Mouse (Mus musculus): Measurements from ENCODE around the gene Pde2a. TPM values are rescaled to one million over a fixed set of nuclear protein-coding genes. Genes with fewer than 3 reads are reported as not detected.

Gene Pde2a
- total RNA-seq, 2 experiments from 2014 or later = 42.4 to 42.8 TPM

DNA sequence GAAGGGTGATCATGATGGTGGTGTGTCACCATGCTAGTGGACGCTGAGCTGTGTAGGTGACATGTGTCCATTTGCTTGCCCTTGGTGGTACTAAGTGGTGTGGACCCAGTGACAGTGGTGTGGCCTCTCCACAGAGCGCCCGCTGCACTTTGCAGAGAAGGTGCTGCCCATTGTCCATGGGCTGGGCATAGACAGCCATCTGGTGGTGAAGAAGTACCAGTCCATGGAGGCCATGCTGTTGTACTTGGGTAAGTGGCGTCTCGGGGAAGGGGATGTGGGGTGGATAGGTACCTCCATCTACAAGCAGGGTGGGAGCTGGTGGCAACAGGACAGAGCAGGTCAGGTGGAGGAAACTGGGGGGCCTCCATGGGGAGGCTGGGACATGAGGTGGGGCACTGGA, 17.7 kb upstream of the Pde2a start:
- DNase-seq = no peak

DNA sequence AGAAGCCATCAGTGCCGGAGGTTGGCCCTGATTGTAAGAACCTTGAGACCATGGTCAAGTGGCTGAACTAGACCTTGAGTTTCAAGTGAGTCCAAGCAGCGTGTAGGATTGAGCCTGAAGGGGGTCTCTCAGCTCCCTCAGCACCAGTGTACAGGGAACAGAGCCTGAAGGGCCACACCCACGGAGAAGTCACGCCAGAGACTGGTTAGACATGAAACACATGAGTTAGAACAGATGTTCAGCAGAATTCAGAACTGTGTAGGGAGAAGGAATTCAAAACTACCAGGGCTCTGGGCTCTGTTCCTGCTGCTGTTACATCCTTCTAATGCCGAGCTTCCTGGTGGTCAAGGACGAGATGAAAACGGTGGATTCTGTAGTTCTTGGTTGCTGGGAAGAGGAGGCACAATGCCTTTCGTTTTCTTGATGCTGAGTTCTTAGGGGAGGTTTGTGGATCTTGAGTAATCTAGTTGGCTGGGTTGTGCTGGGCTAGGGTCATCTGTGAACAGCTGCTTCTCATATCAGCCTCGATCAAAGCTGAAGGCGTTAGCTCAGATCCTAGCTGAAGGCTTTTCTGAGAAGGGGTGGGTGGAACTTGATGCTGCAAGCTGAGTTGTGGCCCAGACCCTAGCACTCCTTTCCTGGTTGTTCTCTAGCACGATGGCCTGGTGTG, 11.1 kb upstream of the Pde2a start, which contains the start of gene Gm45837:
Gm45837 (plus strand) TSS at position 620 of the 670 bp plus-strand sequence.
- no peak for DNase-seq

DNA sequence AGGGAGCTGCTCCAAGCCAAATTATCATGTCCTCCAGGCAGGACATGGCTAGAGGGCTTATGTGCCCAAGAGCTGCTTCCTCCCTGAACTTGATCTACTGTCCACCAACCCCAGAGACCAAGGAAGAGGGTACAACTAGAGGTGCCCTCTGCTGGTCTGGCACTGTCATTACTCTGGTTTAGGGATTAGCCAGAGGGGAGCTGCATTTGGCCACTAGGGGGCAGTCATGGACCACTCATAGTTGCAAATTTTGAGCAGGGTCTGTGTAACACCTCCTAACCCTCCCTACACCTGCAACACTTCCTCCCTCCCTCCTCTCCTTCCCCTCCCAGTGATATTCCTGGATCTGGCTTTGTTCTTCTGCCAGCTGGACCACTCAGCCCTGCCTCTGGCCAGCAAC, 8.7 kb upstream of the Pde2a start:
- DNase-seq = peak; percentile 92

DNA sequence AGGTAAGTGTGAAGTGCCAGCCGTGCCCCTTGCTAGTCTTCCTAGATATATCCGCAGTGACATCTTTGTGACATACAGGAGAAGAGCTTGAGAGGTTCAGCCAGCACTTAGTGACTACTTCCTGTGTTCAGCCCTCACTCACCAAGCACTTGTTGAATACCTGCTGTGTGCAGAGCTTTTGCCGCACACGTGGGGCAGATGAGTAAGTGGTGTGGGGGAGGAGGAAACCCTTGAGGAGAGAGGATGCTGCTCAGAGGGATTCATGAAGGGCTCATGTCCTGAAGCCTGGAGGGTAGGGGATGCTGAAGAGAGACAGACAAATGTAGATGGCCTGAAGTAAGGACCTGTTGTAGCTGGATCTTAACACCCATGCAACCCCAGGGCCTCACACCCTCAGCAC, 7.3 kb upstream of the Pde2a start:
- no peak for DNase-seq

DNA sequence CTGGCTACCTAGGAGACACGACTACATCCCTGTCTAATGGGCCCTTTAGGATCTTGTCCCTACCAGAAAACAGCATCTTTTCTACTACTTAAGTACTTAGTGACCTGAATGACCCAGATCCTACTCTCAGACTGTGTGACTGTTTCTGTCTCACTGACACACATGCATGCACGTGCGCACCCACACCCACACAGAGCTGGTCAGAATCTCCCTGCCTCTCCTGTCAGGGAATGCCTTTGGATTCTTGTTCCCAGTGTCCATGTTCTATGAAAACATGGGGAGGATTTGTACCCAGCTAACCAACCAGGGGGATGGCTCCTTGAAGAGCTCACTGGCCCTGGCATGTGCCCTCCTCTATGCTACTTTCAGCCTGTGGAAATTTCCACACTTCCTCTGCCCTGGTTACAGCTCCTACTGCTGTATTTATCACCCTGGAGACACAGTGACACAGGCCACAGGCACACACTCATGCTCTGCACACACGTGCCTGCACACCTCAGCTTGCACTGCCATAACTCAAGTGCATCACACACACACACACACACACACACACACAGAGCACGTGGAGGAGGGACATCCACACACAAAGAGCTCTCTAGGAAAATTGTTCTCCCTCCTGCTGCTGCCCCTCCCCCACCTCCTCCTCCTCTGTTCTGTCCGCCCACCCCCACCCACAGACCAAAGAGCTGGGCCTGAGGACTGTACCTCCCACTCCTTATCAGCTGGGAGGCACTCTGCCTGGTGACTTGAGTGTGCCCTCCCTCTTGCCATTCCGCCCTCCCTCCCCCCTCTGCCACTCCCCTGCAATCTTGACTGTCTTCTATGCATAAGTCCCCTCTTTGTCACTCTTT, 6.6 kb upstream of the Pde2a start:
- no peak for DNase-seq

DNA sequence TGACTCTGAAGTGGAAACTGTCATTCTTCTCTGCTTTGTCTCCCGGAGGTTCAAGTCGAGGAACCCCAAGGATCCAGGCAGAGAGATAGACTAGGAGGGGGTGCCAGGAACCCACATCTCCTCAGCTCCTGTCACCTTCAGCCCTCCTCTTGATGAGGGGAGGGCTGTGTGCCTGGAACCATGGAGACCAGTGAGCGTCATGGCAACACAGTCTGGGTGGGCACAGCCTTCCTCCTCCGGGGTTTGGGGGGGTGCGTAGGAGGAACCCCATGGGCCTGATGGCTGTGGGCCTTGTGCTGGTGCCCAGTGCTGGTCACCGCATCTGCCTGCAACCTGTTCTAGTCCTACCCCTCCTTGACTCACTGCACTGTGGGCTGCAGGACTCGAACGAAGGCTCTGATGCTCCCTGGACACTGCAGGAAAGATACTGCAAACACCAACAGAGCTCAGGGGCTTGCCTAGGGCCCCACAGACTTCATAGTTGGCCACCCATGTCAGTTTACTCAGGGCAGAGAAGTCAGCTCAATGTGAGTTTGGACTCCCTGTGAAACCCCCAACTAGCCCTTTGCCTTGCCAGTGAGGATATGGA, 5.9 kb upstream of the Pde2a start:
- no peak for DNase-seq

DNA sequence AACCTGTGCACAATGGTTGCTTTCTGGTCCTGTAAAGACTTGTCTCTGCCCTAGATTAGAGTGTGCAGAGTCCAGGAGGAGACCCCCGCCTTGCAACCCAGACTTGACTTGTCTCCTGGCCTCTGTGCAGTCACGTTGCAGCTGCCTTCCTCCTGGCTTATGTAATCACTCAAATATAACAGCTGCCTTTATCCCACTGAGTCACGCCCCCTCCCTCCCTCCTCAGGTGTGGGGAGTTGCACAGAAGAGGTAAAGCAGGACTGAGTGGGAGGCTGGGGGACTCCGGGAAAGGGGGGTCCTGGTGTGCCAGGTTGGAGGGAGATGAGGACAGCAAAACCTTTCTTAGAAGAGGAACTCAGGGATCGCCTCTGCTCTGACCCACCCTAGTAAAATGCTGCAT, 5.1 kb upstream of the Pde2a start:
- no peak for DNase-seq

DNA sequence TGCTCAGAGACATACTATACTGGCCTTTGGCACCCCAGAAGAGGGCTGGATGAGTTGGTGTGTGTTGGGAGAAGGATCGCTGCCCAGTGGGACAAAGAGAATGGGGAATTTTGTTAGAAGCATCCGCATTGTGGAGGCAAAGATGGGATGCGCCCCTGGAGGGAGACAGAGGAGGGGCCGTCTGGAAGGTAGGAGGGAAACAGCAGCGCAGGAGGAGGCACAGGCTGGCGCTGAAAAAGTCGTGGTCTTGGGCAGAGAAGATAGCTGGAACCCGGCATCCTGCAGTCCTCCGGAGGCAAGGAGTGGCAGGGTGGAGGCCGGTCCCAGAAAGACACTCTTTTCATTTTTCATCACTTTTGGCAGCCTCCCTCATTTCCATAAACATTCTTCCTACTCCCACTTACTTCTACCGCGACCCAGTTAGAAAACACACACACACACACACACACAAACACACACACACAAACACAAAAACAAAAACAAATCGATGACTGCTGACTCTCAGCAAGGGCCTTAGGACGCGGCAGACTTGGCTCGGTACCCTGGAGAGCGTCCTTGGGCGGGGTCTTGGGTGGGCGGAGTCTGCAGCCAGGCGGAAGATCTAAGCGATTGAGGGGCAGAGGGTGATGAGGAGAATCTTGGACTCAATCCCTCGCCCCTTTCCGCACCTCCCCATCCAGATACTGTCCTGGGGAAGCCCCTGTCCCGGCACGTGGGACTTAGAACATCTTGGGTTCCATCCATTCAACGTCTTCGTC, 2.3 kb upstream of the Pde2a start:
- no peak for DNase-seq

DNA sequence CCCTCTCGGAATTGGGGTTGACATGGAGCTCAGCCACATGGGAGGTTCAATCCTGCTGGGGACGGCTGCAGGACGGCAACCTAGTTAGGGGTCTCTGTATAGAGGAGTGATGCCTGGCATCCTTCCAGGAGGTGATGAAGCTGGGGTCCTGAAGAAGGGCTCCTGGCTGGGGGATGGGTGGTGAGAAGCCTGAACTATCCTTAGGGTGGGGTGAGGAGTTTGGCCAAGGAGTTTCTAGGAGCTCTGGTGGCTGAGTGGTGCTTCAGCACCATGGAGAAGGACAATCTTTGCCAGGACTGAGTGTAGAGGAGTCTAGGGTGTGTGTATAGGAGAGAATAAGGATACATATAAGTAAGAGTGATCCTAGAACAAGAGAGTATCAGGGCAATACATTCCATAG, 578 bp downstream of the Pde2a start:
- peak; percentile 57 for DNase-seq

DNA sequence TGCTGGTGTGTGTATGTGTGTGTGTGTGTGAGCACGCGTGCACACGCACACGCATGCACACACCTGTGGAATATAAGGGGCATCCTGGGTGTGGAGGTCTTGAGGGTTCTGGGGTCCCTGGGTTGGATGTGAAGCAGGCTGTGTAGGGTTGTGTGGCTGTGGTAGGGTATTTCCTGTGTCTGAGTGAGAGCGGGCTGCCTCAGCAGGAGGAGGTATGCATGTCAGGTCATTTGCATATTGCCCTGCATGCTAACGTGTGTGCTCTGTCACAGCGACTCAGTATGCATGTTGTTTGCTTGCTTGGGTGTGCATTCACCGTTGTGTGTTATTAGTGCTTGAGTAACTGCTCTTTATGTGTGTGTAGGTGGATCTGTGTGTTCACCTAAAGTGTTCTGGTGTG, 1.2 kb downstream of the Pde2a start:
- DNase-seq = no peak

DNA sequence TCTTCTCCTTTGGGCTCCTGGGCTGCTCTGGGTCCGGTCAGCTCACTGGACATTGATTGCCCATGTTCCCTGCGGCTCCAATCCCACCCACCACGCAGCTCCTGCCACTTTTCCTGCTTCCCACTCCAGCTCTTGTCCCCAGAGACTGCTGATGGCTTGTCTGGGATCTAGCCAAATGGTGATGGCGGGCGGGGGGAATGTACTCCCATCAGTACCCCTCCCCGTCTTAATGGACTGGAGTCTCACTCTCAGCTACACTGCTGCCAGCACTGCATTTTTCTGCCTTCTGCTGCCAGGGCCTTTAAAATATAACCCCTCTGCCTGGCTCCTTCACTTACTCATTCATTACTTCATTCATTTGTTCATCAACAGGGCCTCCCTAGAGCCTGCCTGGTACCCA, 2.5 kb downstream of the Pde2a start:
- no peak for DNase-seq

DNA sequence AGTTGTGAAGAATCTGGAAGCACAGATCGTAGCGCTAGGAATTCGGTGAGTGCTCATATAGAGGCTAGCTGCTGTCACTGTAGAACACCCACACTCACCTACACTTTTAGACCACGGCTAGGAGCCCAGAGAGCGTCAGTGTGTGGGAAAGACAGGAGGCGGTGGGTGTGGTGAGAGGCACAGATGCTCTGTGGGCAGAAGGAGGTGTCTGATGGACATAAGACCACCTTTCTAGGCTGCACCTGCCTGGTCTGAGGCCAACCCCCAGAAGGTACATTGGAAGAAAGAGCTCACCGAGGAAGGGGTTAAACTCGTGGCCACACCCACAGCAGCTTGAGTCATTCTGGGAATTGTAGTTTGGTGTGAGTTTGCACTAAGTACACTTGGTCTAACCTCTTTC, 5.2 kb downstream of the Pde2a start:
- DNase-seq = no peak

DNA sequence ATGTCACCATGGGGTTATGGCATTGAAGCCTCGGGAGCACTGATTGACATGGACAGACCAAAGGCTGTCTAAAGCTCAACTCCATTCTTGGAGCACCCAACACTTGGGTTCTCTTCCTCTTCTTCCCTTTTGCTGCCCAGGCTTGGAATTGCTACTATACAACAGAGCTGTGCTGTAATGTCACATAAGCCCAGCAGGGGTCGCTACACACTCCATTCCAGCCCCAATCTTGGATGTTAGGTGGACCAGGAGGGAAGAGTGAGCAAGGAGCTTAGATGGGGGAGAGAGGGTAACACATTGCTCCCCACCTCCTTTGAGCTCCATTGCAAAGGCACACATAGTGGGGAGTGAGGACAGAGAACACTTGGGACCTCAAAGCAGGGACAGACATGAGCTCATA, 6.2 kb downstream of the Pde2a start:
- peak; percentile 41 for DNase-seq

DNA sequence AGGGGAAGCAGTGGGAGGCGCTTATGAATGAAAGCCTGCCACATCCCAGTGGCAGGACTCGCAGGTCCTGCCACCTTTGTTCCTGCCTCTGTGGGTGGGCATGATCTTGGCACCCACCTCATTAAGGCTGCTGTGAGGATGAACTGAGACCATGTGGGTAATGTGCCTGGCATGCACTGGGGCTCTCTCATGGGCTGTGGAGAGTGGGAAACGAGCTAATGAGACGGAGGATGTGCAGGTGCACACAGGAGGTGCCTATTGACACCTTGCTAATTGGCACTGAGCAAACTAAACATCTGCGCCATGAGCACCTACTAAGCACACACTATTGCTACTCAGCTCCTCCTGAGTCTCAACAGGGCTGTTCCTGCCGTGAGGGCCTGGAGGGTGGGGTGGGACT, 13.5 kb downstream of the Pde2a start:
- DNase-seq = no peak

DNA sequence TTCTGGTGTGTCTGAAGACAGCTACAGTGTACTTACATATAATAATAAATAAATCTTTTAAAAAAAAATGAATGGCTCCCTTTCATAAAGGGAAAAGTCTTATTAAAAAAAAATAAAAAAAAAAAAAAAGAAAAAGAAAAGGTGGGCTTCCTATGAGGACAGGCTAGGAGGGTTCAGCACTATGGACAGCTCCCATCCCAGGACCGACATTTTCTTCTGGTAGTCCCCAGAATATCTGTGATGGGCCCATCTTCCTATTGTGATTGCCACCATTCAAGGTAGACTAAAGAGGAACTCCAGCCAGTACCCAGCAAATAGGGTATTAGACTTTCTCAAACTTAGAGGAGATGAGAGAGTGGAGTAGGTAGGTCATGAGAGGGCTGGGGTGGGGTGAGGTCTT, 16.4 kb downstream of the Pde2a start:
- no peak for DNase-seq

DNA sequence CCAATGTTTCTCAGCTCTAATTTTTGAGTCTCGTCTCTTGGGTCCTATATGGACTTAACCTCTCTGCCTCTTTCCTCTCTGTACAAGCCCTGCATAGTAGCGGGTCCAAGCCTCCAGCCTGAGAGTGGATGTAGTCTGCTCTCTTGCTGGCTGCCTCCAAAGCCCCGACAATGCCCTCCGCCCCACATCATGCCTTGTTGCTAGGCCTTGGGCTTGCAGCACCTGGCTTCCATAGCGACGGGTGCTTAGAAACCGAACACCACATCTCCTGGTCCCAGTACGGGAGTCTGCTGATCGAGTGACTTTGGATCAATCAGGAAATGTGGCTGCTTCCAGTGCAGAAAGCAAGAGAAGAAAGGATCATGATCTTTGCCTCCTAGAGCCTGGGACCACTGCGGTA, 21.6 kb downstream of the Pde2a start:
- no peak for DNase-seq

DNA sequence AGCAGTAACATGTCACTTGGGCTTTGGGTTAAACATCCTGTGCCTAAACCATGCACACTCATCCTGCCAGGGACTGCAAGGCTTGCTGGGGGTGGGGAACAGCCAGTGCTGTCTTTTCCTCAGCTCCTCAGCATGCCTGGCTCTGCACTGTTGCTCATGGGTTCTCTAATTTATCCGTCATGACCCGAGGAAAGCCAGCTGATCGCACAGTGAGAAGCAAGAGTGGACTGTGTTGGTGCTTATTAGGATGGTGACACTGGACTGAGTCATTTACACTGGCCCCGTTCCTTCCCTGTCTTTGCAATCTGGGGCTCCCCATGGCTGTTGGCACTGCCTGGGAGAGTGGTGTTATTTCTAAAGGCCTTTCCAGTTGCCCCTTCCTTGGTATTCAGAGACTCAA, 22.7 kb downstream of the Pde2a start:
- no peak for DNase-seq

DNA sequence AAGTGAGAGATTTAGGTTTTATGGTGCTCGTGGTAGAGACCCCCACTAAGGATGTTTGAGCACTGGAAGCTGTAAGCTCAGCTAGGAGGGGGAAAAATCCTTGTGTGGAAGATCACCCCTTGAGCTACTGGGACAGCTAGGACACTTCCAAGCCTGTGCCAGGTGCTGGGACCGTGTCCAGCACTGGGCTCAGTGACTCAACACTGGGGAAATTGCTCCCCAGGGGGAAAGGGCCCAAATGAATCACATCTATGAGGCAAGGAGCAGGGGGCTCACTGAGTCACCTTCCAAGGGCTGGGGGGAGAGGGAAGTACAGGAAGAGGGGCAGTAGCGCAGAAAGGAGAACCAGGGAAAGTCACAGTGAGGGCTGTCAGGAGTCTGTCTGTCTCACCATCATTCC, 28.4 kb downstream of the Pde2a start:
- no peak for DNase-seq

DNA sequence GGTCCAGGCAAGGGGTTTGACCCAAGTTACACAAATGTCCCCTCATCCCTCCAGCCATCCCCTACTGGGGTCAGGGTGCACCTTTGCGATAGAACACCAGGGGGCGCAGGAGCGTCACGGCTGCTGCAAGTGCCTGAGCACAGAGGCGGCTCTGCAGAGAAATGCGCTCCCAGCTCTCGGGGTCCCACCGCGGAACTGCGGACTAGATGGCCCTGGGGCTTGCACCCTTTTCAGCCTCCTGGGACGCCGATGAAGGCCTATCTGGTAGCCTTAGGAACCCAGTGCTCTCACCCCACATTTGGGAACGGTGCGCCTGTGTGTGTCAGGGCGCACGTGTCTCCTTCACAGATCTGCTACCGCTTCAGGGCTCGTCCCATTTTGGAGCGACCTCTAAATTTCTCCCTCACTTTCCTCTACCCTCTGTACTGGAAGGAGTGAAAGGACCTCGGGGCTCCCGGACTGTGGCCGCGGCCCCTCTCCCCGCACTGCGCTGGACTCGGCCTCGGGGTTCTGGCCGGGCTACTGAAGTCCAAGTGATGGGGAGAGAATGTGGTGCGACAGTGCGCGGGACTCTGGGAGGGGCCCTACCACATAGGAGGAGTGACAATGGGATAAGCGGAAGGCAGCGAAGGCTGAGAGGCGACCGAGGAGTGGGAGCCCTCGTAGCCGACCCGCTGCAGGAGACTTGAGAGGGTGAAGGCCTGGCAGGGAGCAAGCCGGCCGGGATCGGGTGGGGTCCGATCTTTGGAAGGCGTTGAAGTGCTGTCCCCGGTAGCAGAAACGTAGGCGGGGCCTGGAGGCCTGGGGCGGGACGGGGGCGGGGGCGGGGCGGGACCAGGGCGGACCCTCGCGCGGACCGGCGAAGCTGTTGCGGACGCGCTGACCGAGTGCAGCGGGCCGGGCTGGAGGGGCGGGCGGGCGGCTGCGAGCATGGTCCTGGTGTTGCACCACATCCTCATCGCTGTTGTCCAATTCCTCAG, 29.2 kb downstream of the Pde2a start:
- DNase-seq = peak; percentile 95

DNA sequence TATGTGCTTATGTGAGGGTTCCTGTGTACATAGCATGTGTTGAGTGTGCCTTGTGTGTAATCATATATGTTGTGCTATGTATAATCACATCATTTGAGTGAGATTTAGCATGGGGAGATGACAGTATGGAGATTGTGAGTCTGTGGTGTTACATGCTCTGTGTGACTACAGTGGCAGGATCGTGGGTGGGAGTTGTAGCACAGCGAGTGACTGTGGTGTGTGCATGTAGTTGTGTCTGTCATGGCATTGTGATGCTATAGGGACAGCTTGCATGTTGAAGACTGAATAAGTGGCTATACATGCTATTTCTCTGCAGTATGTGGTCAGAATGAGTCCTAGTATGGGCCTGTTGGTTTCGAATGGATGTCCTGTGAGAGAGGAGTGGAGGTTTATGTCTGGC, 31.2 kb downstream of the Pde2a start:
- DNase-seq = no peak

DNA sequence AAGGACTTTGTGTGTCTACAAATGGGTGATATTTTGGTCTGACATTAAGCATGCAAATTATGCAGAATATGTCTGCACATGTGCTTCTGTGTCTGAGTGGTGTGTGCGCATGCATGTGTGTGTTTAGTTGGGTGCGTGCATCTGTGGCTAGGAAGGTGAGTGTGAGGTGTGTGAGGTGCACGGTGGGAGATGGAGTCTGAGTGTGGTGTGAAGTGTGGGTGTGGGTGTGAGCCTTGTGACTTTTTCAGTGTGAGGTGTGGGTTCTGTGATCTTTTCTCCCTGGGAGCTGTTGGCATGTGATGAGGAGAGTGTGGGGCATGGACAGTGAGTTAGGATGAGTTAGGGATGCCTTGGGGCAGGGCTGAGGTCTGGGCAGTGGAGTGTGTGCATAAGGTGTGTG, 31.8 kb downstream of the Pde2a start:
- DNase-seq = no peak

DNA sequence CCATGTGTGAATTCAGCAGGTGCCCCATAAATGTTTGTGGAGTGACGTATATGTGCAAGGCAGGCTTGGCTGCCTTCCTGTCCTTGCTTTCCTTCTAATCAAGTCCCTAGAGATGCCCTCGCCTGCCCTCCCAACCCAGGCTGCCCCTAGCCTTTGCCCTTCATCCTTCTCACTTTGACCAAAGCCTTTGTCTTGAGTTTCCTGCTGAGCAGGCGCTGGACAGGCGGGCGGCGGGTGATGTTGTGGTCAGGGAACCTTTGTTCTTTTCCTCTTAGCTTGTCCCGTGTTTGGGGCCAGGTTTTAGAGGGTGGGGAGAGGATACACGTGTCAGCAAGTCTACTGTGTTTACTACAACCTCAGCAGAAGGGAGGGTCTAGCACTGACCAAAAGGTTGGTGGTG, 32.2 kb downstream of the Pde2a start:
- peak; percentile 55 for DNase-seq
